In the genomic region with DNA sequence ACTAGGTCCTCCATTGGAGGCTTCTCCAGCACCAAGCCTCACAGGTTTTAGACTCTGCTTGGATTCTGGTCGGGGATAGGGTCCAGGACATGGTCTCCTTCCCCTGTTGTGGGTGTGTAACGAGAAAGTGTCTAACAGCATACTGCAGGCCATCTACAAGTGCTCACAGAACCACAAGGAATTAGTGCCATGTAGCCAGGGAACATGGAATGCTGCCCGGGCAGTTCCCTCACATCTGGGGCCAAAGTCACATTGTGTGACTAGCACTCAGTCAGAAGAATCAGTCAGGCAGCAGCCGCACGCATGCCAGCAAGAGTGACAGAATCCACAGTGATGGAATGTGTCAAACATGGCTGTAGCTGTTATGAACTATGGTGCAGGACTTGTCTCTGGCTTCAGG, we compare ENCODE assay signal across 9 mouse cellular contexts.
DNase-seq lines count a peak whose midpoint lies in the region; ATAC-seq and TF ChIP-seq lines count a peak whose summit lies in the region.
"Had no signal": no experiment of that assay in that cellular context is flagged by ENCODE, and none has a peak within 500 bp of the region (broad histone marks: within the 10 kb centered on the region; RNA-seq: fewer than 3 reads in every experiment).

No protein-coding gene starts in this region.

- H3K27me3 ChIP-seq in lung, embryonic 14.5 days (ENCODE audit: insufficient read depth, low read length) = no peaks in the 10 kb centered on the region
- H3K27me3 ChIP-seq in hindbrain, embryonic 13.5 days = no peaks in the 10 kb centered on the region
- H3K27me3 ChIP-seq: liver, embryonic 13.5 days had no signal

- H3K4me1 ChIP-seq in lung, embryonic 14.5 days (ENCODE audit: insufficient read depth) = peaks cover 18% of the 10 kb centered on the region
- peaks cover 21% of the 10 kb centered on the region for H3K4me1 ChIP-seq in hindbrain, embryonic 13.5 days (replicated peaks)

- intact Hi-C loops in heart, postnatal 25 days (cut with DNase I) = no loop called here

- no peak for TF ChIP-seq CTCF in lung, embryonic 14.5 days (IDR thresholded peaks at IDR 0.05; ENCODE audit: low read depth)

- ATAC-seq in lung, embryonic 14.5 days (ENCODE audit: insufficient read depth) = peak; percentile 47; the same call in 1 of the 2 replicates
- no peak for ATAC-seq in hindbrain, embryonic 13.5 days (ENCODE audit: low FRiP score)

- H3K9me3 ChIP-seq in lung, embryonic 14.5 days (ENCODE audit: low read depth, low read length) = no peaks in the 10 kb centered on the region
- no peaks in the 10 kb centered on the region for H3K9me3 ChIP-seq in hindbrain, embryonic 13.5 days
- H3K9me3 ChIP-seq: liver, embryonic 13.5 days had no signal

- no peak overlapping the region for H3K4me3 ChIP-seq in lung, embryonic 14.5 days (ENCODE audit: low read depth, low read length)
- no peak overlapping the region for H3K4me3 ChIP-seq in hindbrain, embryonic 13.5 days
- H3K4me3 ChIP-seq: liver, embryonic 13.5 days had no signal

- peak overlapping the region; percentile 19; the same call in 1 of the 2 replicates for H3K27ac ChIP-seq in lung, embryonic 14.5 days (ENCODE audit: low read depth)
- H3K27ac ChIP-seq in hindbrain, embryonic 13.5 days = no peak overlapping the region
- H3K27ac ChIP-seq: liver, embryonic 13.5 days had no signal

- no peaks in the 10 kb centered on the region for H3K36me3 ChIP-seq in lung, embryonic 14.5 days (ENCODE audit: insufficient read depth)
- H3K36me3 ChIP-seq in hindbrain, embryonic 13.5 days = no peaks in the 10 kb centered on the region
- H3K36me3 ChIP-seq: liver, embryonic 13.5 days had no signal

- 37% methylated on average over 5 of the region's 5 CpGs for WGBS in lung, embryonic 14.5 days
- 84% methylated on average over 5 of the region's 5 CpGs for WGBS in hindbrain, embryonic 13.5 days

- peak; percentile 77 for DNase-seq in layer of hippocampus, adult 11-12 months (ENCODE audit: low spot score)
- DNase-seq in layer of hippocampus, postnatal 25 days (ENCODE audit: extremely low spot score in 1 of 2, low spot score in 1 of 2) = no peak
- peak; percentile 25 for DNase-seq in gastrocnemius, postnatal 10 days
- DNase-seq in heart, postnatal 25 days (ENCODE audit: low spot score) = peak; percentile 47
- DNase-seq in lung, embryonic 14.5 days = peak; percentile 79
- no peak for DNase-seq in ovary, adult 18-20 months (ENCODE audit: low spot score)
- DNase-seq in c-Kit-positive CD71-positive TER-119-positive erythroid progenitor cells, embryonic 14.5 days (ENCODE audit: low spot score) = no peak
- DNase-seq: liver, embryonic 13.5 days had no signal

- no peak overlapping the region for H3K4me2 ChIP-seq in lung, embryonic 14.5 days
- H3K4me2 ChIP-seq in hindbrain, embryonic 13.5 days = no peak overlapping the region
- H3K4me2 ChIP-seq: liver, embryonic 13.5 days had no signal

- no peak overlapping the region for H3K9ac ChIP-seq in lung, embryonic 14.5 days
- H3K9ac ChIP-seq in hindbrain, embryonic 13.5 days = no peak overlapping the region
- H3K9ac ChIP-seq: liver, embryonic 13.5 days had no signal

Comparison
In these comparisons a context has a peak if more than half of its experiments do, and no peak if none do; other contexts are left out.
1. DNase-seq: peak in layer of hippocampus, adult 11-12 months (single experiment), gastrocnemius, postnatal 10 days (single experiment), heart, postnatal 25 days (single experiment) and lung, embryonic 14.5 days (single experiment); none in layer of hippocampus, postnatal 25 days (0 of 2), ovary, adult 18-20 months (single experiment) and c-Kit-positive CD71-positive TER-119-positive erythroid progenitor cells, embryonic 14.5 days (single experiment).